Mouse (Mus musculus) spleen, adult 2 months (tissue): Measurements from ENCODE around the gene Gm5136. TPM values are rescaled to one million over a fixed set of nuclear protein-coding genes. Genes with fewer than 3 reads are reported as not detected.

ENCODE experiments used
- DNase-seq, 2 experiments: peaks; one replicate each; pipeline versions ENCODE4 v3.0.0 to v3.0.0-alpha.2; 2012 to 2021; ENCODE audit warnings: low spot score in 2 of 2, low read depth in 1 of 2
- H3K27ac ChIP-seq: fragments of 200-500 bp; 2 replicates; pipeline ENCODE4 v1.5.1; 2012; ENCODE audit warnings: low read length, inconsistent platforms; ENCODE audit not compliant: insufficient read depth
- H3K27me3 ChIP-seq: fragments of 200-500 bp; 2 replicates; pipeline ENCODE4 v1.6.1; 2012; ENCODE audit warnings: mild to moderate bottlenecking, moderate library complexity, low read length, inconsistent platforms; ENCODE audit not compliant: control insufficient read depth, insufficient read depth
- H3K36me3 ChIP-seq: fragments of 200-500 bp; 2 replicates; pipeline ENCODE4 v1.6.1; 2012; ENCODE audit warnings: mild to moderate bottlenecking, low read length, inconsistent platforms; ENCODE audit not compliant: control insufficient read depth, insufficient read depth
- H3K4me1 ChIP-seq: fragments of 200-500 bp; 2 replicates; pipeline ENCODE4 v1.6.1; 2011; ENCODE audit warnings: inconsistent platforms; ENCODE audit not compliant: control insufficient read depth, insufficient read depth, insufficient read length
- H3K4me3 ChIP-seq: fragments of 200-500 bp; 2 replicates; pipeline ENCODE4 v1.5.1; 2011; ENCODE audit warnings: mild to moderate bottlenecking, inconsistent platforms; ENCODE audit not compliant: insufficient read depth, insufficient read length; ENCODE audit errors: extremely low read depth
- CTCF ChIP-seq: fragments of 200-500 bp; IDR thresholded peaks from 2 replicates; pipeline ENCODE4 v1.5.1; 2011; ENCODE audit warnings: mild to moderate bottlenecking, inconsistent platforms; ENCODE audit not compliant: insufficient read depth, insufficient read length, insufficient replicate concordance; ENCODE audit errors: extremely low read depth
- POLR2A ChIP-seq: fragments of 200-500 bp; IDR thresholded peaks from 2 replicates; pipeline ENCODE4 v1.6.1; 2011; ENCODE audit warnings: low read depth, low read length, inconsistent platforms
- WGBS: fragments of 180-500 bp; shearing (Covaris S2); methylation state at CpG from one replicate; pipeline ENCODE4 v1.1.7; 2018; 5-methylcytosine and 5-hydroxymethylcytosine counted together
- polyA plus RNA-seq: library from polyadenylated mRNA; depleted of rRNA; stranded (reverse); fragments of >200 nt; gene quantifications from 2 replicates; pipeline ENCODE4 v1.2.3, GENCODE M21; 2012

The Gm5136 gene
- polyA plus RNA-seq, 1 experiment, result not detected

GRCm38 (mm10) chr10:108649174-108649573, 50.8 kb downstream of the Gm5136 start:
- Histone ChIP-seq H3K36me3 (no peaks in the 10 kb centered on the region), H3K27me3 (no peaks in the 10 kb centered on the region), H3K4me1 (no peaks in the 10 kb centered on the region), H3K4me3 (no peak overlapping the region), H3K27ac (no peak overlapping the region)
- 64% methylated on average over 7 of the region's 7 CpGs for WGBS
- DNase-seq, result no peak
- TF ChIP-seq POLR2A (no peak), CTCF (no peak)
